Mouse (Mus musculus) granulocyte monocyte progenitor cell, adult 5-6 weeks (primary cell): ENCODE data around the gene Aldh18a1. TPM values are rescaled to one million over a fixed set of nuclear protein-coding genes. Genes with fewer than 3 reads are reported as not detected.
"Not testable (repeated sequence)": the region's sequence is repeated elsewhere in the genome, so short reads cannot be mapped to it uniquely, and the experiment has no call there.

Experiments used
- ATAC-seq: replicated peaks from 2 replicates; pipeline ENCODE4 v1.8.0; 2016; ENCODE audit warnings: mild to moderate bottlenecking, moderate TSS enrichment, inconsistent platforms; ENCODE audit not compliant: poor library complexity, severe bottlenecking
- total RNA-seq, 2 experiments: library from RNA; stranded (forward) in 1 of 2; stranded (reverse) in 1 of 2; fragments of 200-712, 200-1000 nt in 1 of 2; fragments of >200 nt in 1 of 2; fragmentation: Nextera tagmentation in 1 of 2; gene quantifications; 2 replicates each; pipeline ENCODE4 v1.2.3; 2014 to 2017

The Aldh18a1 gene
- 34.7 and 35.8 TPM in 2 replicates for total RNA-seq (2014; fragmentation: Nextera tagmentation)
- total RNA-seq (2017) = 34.4 and 36.8 TPM in 2 replicates

DNA sequence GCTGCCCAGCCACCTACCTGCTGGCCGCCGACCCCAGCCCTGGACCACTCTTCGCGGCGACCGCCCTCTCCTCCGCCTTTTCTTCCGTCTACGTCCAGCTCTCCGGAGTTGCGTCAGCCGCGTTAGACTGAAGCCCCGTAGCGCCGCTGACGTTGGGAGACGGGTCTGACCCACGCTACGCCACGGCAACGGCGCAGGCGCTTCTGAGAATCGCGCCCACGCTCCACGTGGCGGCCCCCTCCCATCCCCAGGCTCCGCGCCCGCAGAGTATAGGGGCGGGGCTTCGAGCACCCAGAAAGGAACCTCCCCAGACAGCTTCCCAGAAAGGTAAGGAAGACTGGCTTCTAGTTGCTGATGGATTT, at the start of gene Aldh18a1:
Aldh18a1 (minus strand) TSS at position 171 of the 362 bp plus-strand sequence.
- ATAC-seq = peak; percentile 97

GRCm38 (mm10) chr19:40637601-40638000, 49.3 kb upstream of the Aldh18a1 start:
- peak; percentile 65 for ATAC-seq

GRCm38 (mm10) chr19:40637091-40637490, 48.8 kb upstream of the Aldh18a1 start:
- ATAC-seq = no peak

- no peak for ATAC-seq
Observed at GRCm38 (mm10) chr19:40633144-40633543, 44.9 kb upstream of the Aldh18a1 start.

- no peak for ATAC-seq
Observed at GRCm38 (mm10) chr19:40632668-40633067, 44.4 kb upstream of the Aldh18a1 start.

- ATAC-seq = no peak
Observed at GRCm38 (mm10) chr19:40632193-40632592, 43.9 kb upstream of the Aldh18a1 start.

DNA sequence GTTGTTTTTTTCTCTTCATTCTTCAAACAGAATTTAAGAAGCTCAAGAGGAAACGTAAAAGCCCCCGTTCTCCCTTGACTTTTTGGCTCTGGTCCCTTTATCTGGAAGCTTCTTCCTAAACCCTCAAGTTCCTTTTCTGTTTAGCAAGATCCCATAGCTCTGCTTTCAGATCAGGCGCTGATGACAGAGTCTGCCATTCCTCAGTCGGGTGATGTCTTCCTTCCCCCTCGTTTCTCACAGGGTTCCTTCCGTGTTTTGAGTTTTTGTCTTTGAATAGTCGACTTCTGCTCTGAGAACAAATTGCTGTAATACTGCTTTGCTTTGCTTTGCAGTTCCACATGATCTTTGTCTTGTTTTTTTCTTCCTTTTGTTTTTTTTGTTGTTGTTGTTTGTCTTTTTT, 42.3 kb upstream of the Aldh18a1 start:
- peak; percentile 83 for ATAC-seq

DNA sequence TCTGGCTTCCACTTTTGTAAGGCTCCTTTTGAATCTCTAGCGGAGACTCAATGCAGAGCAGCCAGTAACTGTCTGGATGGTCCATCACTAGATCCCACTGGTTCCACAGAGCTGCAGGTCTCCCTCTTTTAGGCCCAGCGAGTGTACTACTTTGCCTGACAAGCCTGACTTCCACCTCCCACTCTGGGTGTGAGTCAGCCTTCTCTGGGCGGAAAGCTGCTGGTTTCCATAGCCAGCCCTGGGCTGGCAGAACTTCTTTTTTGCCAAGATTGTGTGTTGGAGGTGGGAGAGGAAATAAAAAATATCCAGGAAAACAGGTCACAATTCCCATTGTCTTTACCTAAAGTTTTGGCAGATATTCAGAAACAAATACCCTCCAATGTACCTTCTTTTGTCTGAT, 41.8 kb upstream of the Aldh18a1 start:
- ATAC-seq = peak; percentile 60

DNA sequence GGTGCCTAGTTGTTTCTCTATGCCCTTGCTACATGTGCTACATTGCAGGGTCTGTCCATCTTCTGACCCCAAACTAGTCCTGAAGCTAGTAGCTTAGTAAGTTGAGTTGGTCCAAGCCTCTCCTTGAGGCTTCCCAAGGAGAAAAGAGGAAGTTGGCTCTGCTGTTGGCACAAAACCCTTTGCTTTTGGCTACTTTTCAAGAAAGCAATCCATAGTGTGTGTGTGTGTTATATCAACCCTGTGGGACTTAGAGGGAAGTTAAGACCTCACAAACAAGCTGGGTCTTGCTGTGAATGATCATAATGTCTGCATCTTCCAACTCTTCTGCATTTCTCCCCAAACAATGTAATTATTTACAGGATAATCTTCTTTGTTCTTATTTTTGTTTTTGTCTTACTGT, 40.7 kb upstream of the Aldh18a1 start:
- ATAC-seq = peak; percentile 61

GRCm38 (mm10) chr19:40625935-40626334, 37.7 kb upstream of the Aldh18a1 start:
- ATAC-seq = no peak

- peak; percentile 69; the same call in 1 of the 2 replicates for ATAC-seq
Observed at GRCm38 (mm10) chr19:40621616-40622015, 33.4 kb upstream of the Aldh18a1 start.

DNA sequence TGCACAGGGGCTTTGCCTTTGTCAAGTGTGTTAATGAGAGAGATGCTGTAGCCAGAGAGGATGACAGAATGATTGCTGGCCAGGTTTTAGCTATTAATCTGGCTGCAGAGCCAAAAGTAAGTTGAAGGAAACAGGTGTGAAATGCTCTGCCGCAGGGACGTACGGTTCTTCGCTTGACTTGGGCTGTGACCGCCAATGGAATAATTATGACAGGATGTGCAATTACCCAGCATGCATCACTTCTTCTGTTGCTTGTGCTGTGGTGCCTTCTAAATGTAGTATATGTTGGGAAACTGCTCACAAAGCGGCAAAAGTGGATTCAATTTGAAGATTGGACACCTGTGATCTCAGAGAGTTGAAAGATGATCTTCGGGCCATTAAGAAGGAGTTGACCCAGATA, 27.8 kb upstream of the Aldh18a1 start:
- ATAC-seq = no peak

- no peak for ATAC-seq
Observed at GRCm38 (mm10) chr19:40614811-40615210, 26.5 kb upstream of the Aldh18a1 start.

DNA sequence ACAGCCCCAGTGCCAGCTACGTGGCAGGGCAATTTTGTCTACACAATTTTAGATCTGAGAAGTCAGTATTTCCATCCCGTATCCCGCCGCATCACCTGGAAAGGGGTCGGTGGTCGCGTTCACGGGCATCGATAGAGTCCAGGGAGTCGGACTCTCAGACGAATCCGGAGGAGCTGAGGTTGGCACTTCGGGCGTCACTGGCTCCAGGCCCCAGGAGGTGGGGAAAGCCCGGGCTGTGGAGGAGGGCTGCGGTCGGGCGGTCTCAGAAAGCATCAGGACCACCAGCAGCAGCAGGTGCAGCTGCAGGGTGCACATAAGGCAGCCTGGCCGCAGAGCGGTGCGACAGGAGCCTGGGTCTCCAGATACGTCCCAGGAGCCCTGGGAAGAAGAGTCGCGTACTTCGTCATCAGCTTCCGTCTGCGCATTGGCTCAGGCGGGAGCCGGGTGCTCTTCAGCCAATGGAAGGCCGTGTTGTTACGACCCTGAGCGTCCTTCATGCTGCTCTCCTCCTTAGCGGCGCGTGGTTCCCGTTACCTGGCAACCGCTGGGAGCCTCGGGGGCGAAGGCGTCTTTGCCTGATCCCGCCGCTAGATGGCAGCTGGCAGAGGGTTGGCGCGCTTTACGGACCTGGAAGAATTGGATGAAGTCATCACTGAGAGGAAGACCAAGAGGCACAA, 23.7 kb upstream of the Aldh18a1 start, which contains the start of the genes Tctn3 and Entpd1:
Tctn3 (minus strand) TSS at position 404 of the 677 bp plus-strand sequence.
Entpd1 (plus strand) TSS at position 537 of the 677 bp plus-strand sequence.
- ATAC-seq = peak; percentile 99

DNA sequence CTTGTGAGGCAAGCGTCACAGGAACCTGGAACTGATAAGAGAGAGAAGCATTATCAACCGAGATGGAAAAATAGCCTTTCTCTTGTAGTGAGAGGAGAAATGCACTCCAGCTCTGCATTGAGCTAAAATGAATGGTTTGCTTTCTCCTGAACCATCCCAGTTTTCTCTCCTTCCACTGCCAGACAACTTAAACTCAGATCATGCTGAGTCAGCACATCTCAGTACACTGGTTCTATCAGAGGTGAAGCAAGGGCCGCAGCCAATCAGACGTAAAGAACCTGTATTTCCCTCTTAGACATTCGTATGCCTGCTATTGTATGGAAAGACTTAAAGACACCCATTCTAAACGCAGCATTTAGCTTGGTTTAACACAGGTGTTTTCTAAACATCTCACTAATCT, 19.4 kb upstream of the Aldh18a1 start:
- ATAC-seq = no peak

GRCm38 (mm10) chr19:40605189-40605588, 16.9 kb upstream of the Aldh18a1 start:
- no peak for ATAC-seq

DNA sequence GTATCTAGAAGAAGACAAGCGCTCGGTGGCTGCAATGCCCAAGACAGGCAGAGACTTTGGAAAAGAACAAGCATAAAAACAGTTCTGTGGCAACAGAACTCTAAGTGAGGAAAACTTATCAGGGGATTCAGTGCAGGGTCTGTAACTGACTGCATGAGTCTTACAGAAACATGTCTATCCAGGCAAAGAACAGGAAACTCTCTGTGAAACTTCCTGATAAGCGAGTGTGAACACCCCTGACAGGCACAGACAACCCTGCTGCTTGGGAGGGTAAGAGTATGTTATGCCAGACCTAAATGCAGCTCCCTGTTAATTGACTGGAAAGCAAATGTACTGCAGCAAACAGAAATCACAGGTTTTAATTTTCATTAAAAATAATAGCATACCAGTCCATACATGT, 13.6 kb upstream of the Aldh18a1 start:
- ATAC-seq = no peak

- not testable (repeated sequence) for ATAC-seq
Observed at GRCm38 (mm10) chr19:40600846-40601245, 12.6 kb upstream of the Aldh18a1 start.

DNA sequence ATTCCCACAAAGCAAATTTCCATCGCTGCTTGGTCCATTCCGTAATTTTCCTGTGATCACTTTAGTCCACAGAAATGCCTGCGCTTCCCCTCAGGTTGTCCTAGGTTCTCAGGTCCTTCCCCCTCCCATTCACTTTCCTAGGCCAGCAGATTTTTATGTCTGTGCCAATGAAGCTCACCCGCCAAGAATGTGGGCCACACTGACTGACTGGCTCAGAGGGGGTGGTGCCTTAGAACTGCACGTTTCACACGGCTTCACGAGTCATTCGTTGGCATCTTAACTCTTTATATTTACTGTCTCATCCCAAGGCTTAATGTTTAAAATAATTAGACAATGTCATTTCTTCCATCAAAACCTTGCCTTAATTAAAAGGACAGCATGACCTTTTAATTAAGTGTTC, 7.6 kb upstream of the Aldh18a1 start:
- ATAC-seq = no peak

GRCm38 (mm10) chr19:40595231-40595630, 7.0 kb upstream of the Aldh18a1 start:
- ATAC-seq = no peak

DNA sequence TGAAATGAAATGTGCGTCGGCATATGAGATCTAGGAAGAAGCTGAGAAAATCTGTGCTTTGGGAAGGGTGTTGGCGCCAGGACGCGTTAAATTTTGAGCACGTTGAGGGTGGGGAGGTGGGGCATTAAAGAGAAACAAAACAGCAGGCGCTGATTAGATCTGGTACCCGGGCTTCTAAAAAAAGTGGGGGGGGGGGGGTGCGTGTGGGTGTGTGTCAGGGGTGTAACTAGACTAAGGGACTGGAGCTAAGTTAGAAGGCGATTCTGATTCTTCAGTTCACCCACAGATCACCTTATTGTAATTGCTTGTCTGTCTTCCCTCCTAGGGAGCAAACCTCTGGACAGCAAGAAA, 1.2 kb upstream of the Aldh18a1 start:
- no peak for ATAC-seq

DNA sequence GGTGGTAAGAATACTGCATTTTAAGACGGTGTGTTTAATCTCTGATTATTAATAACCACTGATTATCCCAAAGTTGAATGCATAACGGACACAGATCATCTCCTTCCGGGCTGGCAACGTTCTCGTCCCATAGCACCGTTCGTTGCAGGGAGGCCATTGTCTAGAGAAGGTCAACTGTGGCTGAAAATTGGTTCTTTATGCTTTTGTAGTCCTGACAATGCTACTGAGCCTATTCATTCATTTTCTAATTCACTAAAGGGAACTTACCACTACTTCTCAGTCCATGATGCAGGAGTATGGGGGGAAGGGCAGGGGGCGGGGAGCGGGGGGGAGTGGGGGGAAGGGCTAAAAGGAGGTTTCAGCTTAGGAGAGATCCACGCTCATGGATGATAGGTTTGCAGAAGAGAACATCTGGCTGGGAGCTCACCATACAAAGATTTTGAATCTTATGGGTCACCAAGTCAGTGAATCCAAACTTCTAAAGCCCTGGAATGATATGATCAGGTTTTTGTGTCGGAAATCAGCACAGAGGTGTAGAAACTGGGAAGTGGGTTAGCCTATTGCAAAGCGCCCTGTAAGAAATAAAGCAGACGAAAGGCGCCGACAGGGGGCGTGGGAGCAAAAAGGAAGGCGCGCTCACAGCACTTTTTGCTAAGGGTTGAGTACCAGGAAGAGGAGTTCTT, 725 bp upstream of the Aldh18a1 start:
- ATAC-seq = peak; percentile 76
